Mouse (Mus musculus) right cerebral cortex, adult 2 months (tissue): ENCODE results near the gene Aco2.

Experiments
- DNase-seq, 2 experiments: peaks; one replicate each; pipeline ENCODE4 v3.0.0; 2021 to 2022; ENCODE audit warnings: low spot score in 2 of 2

The Aco2 gene

GRCm38 (mm10) chr15:81920546-81921217, 48.6 kb downstream of the Aco2 start:
- peak in 1 of 2 experiments; percentile 45 for DNase-seq

DNA sequence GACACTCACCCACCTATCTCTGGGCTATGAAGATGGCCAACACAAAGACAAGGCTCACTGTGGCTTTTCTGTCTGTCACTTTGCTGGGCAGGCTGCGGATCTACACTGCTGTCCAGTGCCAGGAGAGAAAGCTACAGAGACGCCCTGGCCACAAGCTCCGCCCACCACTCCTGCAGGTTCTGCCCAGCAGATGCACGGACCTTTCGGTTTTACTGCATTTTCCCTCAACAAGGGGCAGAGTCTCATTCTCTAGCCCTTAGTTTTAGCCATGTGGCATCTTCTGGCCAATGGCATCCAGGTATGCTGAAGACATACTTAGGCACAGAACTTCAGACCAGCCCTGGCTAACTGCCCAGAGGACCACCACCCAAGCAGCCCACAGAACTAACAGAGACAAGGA, 49.1 kb downstream of the Aco2 start:
- DNase-seq = no peak

GRCm38 (mm10) chr15:81924933-81925332, 52.8 kb downstream of the Aco2 start:
- no peak for DNase-seq

DNA sequence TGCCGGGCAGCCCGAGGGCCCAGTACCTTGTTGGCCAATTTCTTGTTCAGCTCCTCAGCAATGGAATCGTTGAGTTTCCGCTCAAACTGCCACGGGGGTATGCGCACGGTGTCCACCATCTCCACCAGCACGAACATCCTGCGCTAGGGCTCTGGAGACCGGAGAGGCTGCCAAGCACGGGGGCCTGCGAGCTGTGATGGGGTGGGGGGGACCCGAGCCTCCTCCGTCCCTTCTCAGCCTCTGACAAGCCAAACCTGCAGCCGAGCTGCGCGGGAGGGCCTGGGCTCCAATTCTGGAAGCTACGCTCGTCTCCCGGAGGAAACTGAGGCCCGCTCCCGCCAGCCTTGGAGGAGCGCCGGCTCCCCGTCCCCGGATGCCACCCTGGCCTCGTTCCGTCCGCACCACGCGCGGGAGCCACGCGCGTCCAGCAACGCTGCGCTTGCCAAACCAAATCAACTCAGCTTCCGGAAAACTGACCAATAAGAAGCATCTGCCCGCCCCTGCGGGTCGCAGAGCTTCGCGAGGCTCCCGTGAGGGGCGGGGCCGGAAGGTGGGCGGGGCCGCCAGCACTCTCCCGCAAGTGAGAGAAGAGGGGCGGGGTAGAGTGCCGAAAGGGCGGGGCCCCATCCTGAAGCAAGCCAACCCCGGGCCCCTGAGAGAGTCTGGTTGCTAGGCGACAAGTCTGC, 53.8 kb downstream of the Aco2 start, which contains the start of gene Polr3h:
Gene Polr3h, minus strand, starts transcription at position 481 of the 686 bp plus-strand sequence.
- peak; percentile 91 to 92 for DNase-seq

DNA sequence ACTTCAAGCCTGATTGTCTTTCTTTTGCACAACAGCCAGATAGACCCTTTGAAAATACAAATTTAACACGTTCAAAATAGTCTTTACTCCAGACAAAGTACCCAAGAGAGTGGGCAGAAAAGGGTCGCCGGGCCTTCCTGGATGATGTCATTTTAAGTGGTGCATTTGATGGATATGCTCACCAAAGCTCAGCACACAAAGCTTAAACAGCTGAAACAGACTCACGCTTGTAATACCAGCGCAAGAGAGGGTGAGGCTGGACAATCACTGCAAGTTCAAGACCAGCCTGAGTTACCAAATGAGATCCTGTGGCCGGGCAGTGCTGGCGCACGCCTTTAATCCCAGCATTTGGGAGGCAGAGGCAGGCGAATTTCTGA, 54.3 kb downstream of the Aco2 start:
- no peak for DNase-seq

DNA sequence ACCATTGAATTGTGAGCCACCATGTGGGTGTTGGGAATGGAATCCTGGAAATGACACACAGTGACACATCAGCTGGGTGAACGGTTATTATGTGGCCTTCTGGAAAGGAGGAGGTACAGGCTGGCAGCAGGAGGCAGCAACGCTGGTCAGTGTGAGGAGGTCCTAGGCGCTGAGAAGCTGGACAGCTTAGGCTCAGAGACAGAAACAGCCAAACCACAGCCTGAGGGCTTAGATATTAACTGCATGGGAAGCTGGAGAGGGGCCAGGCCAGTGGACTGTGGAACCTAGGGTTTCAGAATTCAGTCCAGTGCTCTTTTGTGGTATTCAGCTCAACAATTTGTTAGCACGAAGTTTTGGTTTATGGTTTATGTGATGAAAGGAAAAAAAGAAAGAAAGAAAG, 55.6 kb downstream of the Aco2 start:
- no peak for DNase-seq

DNA sequence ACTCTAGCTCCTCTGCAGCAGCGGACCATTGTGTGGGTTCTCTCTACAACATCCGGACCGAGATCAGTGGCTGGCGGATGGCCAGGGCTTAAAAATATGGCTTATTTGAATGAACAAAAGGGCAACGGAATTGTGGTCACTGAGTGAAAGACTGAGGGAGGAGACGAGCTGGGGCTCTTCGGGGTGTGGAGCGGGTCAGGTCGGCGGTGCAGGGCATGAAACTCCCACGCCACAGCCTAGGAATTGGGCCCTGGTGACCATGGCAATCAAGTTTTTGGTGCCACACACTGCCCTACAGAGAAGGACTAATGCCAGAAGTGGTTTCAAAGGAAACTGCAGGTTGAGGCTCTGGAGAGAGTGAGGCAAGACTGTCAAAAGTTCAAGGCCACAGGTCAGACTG, 56.2 kb downstream of the Aco2 start:
- DNase-seq = no peak

- peak; percentile 83 to 90 for DNase-seq
Observed at GRCm38 (mm10) chr15:81932951-81933470, 60.9 kb downstream of the Aco2 start.

DNA sequence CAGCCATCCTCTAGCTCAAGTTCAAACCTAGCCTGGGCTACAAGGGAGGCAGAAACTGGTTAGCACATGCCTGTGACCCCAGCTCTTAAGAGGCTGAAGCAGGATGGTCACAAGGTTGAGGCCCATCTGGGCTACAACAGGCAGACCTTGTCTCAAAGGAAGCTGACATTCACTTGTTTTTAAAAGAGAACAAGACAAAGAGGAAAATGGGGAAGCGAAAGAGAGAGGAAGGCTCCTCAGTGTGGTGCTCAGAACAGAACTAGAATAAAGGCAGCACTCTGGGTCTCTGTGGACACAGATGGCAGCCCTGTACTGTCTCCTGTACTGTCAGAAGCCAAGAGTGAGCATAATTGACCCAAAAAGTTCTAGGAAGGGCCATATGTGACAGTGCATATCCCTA, 61.9 kb downstream of the Aco2 start:
- DNase-seq = no peak

DNA sequence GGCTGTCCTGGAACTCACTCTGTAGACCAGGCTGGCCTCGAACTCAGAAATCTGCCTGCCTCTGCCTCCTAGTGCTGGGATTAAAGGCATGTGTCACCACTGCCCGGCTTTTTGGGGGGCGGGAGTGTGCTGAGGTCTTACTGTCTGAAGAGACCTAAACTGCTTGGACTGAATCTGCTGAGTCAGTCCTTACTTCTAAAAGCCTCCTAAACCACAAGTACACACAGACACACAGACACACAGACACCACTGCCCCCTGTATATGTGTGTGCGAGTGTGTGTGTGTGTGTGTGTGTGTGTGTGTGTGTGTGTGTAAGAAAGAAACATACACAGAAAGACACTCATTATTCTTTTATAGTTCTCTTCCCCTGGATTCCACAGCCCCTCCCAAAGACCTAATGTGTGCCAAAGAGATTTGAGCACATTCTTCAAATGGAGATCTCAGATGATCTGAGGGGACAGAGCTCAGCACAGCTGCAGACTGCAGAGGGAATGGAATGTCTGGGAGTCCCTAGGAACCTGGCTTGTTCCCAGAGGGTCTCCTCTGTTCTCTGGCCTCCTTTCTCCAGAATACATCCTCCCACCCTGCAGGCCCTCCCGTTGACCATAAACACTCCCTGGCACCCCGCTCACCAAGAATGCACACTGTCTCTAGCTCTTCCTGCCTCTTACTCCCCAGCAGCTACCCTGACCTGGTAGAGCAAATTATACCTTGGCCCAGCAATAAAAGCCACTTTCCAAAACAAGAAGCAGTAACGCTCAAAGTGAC, 63.9 kb downstream of the Aco2 start:
- no peak for DNase-seq

DNA sequence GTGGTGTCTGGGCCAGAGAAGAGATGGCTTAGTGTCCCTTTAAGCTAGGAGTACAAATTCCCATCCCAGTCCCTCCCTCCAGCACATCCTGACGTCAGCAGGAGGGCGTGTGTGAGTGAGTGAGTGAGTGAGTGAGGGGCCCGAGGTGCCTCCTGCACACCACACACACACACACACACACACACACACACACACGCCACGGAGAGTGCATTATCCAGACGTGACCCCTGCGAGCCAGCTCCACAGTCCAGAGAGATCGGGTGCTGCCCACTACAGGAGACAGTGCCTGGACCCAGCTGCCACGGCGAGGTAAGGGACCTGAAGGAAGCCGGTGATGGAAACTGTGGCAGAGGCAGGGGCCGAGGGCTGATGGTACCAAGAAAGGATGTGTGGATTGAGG, 64.6 kb downstream of the Aco2 start, which contains the start of gene Csdc2:
Gene Csdc2, plus strand, starts transcription at position 81 of the 400 bp plus-strand sequence.
- peak; percentile 66 to 77 for DNase-seq

GRCm38 (mm10) chr15:81937098-81937972, 65.2 kb downstream of the Aco2 start:
- peak; percentile 80 to 82 for DNase-seq

DNA sequence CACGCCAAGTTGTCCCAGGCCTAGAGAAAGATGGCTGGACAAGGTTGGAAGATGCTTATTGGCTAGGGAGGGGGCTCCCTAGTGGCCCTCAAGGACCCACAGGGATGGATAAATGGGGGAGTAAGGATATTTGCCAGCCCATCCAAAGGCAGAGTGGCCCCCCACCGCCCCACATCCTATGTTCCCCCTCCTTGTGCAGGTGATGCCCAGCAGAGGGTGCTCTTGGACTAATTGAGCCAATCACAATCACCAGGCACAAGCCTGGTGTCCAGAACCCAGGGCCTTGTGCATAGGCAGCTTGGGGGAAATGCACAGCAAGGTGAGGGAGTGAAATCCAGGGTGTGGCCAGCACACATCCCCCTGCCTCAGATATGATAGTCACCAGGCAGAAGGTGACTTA, 66.1 kb downstream of the Aco2 start:
- peak; percentile 59 to 71 for DNase-seq

DNA sequence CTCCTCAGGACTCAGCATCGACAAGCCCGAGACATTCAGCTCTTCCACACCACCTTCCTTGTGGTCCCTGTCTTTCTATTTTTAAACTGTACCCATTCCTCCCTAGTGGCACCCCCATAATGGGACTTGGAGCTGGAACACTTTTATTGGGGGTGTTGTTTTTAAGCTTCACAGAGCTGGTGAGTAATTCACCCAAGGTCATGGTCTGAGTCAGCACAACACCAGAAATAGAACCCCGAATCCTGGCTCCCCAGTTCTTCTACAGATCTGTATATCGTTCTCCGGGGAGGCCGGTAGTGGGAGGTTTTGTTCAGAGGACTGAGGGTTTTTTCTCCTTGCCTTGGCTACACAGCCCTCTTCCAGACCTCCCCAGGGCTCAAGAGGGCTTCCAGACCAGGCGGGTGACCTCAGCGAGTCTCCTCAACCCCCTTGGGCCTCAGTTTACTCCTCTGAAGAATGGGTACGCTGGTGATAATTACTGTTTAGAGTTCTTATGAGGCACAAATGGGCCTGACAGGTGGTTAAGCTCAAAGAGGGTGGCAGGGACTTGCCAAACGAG, 67.1 kb downstream of the Aco2 start:
- no peak for DNase-seq

DNA sequence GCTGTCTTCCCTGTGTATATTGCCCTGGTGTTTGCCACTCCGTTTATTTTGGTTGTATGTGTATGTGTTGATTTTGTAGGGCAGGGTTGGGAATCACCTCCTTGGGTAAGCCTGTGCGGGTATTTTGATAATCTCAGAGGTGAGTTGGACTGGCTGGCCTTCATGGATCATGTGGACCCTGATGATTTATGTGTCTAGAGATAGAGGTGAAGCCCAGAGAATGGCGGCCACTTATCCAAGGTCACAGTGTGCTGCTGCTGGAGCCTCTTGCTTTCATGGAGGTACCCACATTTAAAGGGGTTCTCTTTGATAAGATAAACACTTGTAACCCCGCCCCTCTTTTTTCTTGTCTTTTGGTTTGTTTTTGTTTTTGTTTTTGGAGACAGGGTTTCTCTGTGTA, 67.7 kb downstream of the Aco2 start:
- no peak for DNase-seq

DNA sequence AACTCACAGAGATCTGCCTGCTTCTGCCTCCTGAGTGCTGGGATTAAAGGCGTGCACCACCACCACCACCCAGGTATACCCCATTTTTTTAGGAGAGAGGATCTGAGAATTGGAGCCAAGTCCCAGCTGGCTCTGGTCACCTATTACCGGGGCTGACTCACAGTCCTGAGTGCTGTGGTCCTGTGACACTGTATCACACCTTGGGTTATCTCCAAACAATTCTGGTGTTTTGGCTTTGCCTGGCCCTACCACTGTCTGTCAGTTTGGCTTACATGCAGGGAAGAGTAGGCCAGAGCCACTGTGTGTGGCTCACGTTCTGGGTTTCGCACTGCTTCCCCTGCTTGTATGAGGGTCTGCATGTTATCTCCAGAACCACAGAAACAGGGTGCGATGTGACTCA, 68.1 kb downstream of the Aco2 start:
- no peak for DNase-seq

DNA sequence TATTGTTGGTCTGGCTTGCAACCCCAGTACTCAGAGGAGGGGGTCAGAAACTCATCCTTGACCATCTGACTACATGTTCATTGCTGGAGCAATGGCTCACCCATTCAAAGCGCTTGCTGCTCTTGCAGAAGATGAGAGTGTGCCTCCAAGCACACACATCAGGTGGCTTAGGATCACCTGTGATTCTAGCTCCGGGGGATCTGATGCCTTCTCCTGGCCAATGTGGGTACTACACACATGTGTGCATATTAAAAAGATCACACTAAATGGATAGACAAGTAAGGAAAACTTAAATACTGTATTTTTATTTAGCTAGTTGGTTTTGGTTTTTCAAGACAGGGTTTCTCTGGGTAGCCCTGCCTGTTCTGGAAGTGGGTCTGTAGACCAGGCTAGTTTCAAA, 68.9 kb downstream of the Aco2 start:
- DNase-seq = no peak

DNA sequence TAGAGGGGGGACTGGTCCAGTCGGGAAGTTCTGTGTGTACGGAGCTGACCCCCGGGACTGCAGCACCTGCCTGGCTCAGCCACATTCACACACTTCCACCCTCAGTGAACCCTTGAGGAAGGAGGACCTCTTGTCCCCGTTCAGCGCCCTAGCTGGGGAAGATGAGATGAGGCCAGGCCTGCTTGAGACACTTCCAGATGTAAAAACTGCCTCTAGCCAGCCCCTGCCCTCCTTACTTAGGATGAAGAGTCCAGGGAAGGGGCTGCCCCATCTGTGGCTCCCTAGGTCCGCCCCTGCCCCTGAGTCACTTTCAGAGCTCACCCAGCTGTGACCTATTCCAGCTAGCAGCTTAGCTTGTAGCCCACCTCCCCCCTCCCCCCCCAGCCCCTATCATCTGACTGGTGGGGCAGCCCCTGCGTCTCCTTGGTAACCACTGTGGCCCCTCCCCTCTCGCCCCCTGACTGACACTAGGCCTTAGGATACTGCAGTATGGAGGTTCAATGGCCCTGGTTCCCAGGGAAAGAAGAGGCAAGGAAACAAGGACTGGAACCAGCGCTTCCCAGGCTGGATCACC, 71.2 kb downstream of the Aco2 start:
- DNase-seq = no peak

- DNase-seq = no peak
Observed at GRCm38 (mm10) chr15:81949076-81949475, 77.0 kb downstream of the Aco2 start.

DNA sequence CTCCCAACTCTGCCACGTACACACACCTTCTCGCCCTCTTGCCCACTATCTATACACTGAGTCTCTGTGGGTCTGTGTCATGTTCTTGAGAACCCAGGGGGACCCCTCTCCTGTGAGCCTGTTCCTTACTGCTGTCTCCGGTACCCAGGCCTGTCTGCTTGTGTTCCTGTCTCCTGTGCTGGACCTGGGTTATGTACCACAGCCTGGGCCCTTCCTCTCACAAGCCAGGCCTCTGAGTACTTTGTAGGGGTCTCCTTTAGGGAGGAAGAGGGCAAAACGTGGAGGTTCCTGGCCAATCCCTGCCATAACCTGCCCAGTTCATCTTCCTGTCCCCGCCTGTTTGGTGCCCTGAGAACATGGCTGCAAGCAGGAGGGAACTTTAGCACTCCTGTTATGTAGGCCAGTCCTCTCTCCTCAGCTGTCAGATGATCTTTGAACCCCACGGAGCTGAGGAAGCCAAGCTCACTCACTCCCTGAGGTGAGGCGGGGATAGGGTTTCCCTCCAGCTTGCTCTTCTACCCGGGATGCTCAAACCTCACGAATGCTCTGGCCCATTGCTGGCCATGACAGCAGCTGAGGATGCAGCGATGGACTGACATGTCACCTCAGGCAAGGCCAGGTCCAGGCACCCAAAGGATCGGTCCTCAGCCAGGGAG, 77.5 kb downstream of the Aco2 start:
- no peak for DNase-seq
